Comparison of ENCODE assay signal across 18 mouse cellular contexts in genomic region chr5:129064186-129064585, GRCm38 (mm10). TPM values are rescaled to one million over a fixed set of nuclear protein-coding genes. Genes with fewer than 3 reads are reported as not detected.
DNase-seq lines count a peak whose midpoint lies in the region; ATAC-seq lines count a peak whose summit lies in the region.
"Had no signal": no experiment of that assay in that cellular context is flagged by ENCODE, and none has a peak within 500 bp of the region (broad histone marks: within the 10 kb centered on the region; RNA-seq: fewer than 3 reads in every experiment).

No protein-coding gene starts in this region.

- peaks cover 3% of the 10 kb centered on the region; the same call in 1 of the 2 replicates for H3K27me3 ChIP-seq in hindbrain, embryonic 11.5 days (ENCODE audit: control insufficient read depth, insufficient read depth, low read length)
- H3K27me3 ChIP-seq in hindbrain, embryonic 14.5 days (ENCODE audit: control insufficient read depth, insufficient read depth, low read length), result no peaks in the 10 kb centered on the region
- no peaks in the 10 kb centered on the region for H3K27me3 ChIP-seq in midbrain, embryonic 11.5 days (ENCODE audit: control insufficient read depth, insufficient read depth, low read length)
- peaks cover 24% of the 10 kb centered on the region for H3K27me3 ChIP-seq in midbrain, embryonic 10.5 days (ENCODE audit: low read depth, poor library complexity, severe bottlenecking)
- peaks cover 12% of the 10 kb centered on the region for H3K27me3 ChIP-seq in forebrain, embryonic 13.5 days
- H3K27me3 ChIP-seq: hindbrain, embryonic 15.5 days; intestine, embryonic 15.5 days had no signal

- H3K9ac ChIP-seq in hindbrain, embryonic 11.5 days (ENCODE audit: low read depth, low read length), result no peak overlapping the region
- no peak overlapping the region for H3K9ac ChIP-seq in hindbrain, embryonic 14.5 days
- no peak overlapping the region for H3K9ac ChIP-seq in midbrain, embryonic 11.5 days (ENCODE audit: low read length)
- H3K9ac ChIP-seq in forebrain, embryonic 13.5 days, result no peak overlapping the region
- H3K9ac ChIP-seq: hindbrain, embryonic 15.5 days; intestine, embryonic 15.5 days had no signal

- no peak for ATAC-seq in hindbrain, embryonic 11.5 days (ENCODE audit: low FRiP score)
- ATAC-seq in hindbrain, embryonic 14.5 days (ENCODE audit: low FRiP score), result no peak
- no peak for ATAC-seq in midbrain, embryonic 11.5 days (ENCODE audit: low FRiP score)
- ATAC-seq in forebrain, embryonic 13.5 days, result no peak

- 71% methylated on average over 11 of the region's 11 CpGs for WGBS in hindbrain, embryonic 11.5 days
- WGBS in hindbrain, embryonic 14.5 days, result 64% methylated on average over 11 of the region's 11 CpGs
- WGBS in midbrain, embryonic 11.5 days, result 82% methylated on average over 11 of the region's 11 CpGs
- 79% methylated on average over 11 of the region's 11 CpGs for WGBS in midbrain, embryonic 10.5 days
- WGBS in forebrain, embryonic 13.5 days, result 85% methylated on average over 11 of the region's 11 CpGs

- DNase-seq in hindbrain, embryonic 11.5 days (ENCODE audit: low spot score), result peak; percentile 17
- DNase-seq in hindbrain, embryonic 14.5 days (ENCODE audit: low spot score), result no peak
- peak; percentile 70 for DNase-seq in midbrain, embryonic 11.5 days (ENCODE audit: low spot score, missing footprints)
- DNase-seq in midbrain, embryonic 10.5 days (ENCODE audit: low spot score), result no peak
- DNase-seq in MN1 (ENCODE audit: low spot score), result peak; percentile 52
- DNase-seq: adrenal gland, adult 2 months; adrenal gland, postnatal 14 days; cerebellum, adult 11 months; cerebellum, adult 2 months; cerebellum, adult 9-11 months; cerebellum, postnatal 25 days; embryo, embryonic 11 days; gastrocnemius, postnatal 14 days; kidney, adult 11 months had no signal

- H3K4me3 ChIP-seq in hindbrain, embryonic 11.5 days (ENCODE audit: low read depth, low read length), result no peak overlapping the region
- no peak overlapping the region for H3K4me3 ChIP-seq in hindbrain, embryonic 14.5 days (replicated peaks; ENCODE audit: low read length)
- H3K4me3 ChIP-seq in midbrain, embryonic 11.5 days (ENCODE audit: low read depth, low read length), result no peak overlapping the region
- no peak overlapping the region for H3K4me3 ChIP-seq in midbrain, embryonic 10.5 days
- H3K4me3 ChIP-seq in forebrain, embryonic 13.5 days, result no peak overlapping the region

- no peaks in the 10 kb centered on the region for H3K36me3 ChIP-seq in hindbrain, embryonic 11.5 days (ENCODE audit: control insufficient read depth, insufficient read depth, low read length)
- no peaks in the 10 kb centered on the region for H3K36me3 ChIP-seq in hindbrain, embryonic 14.5 days (replicated peaks; ENCODE audit: control insufficient read depth, insufficient read depth)
- H3K36me3 ChIP-seq in midbrain, embryonic 11.5 days (ENCODE audit: control insufficient read depth, insufficient read depth, low read length), result no peaks in the 10 kb centered on the region
- no peaks in the 10 kb centered on the region for H3K36me3 ChIP-seq in midbrain, embryonic 10.5 days
- no peaks in the 10 kb centered on the region for H3K36me3 ChIP-seq in forebrain, embryonic 13.5 days (ENCODE audit: poor library complexity, severe bottlenecking)
- H3K36me3 ChIP-seq: hindbrain, embryonic 15.5 days; intestine, embryonic 15.5 days had no signal

- H3K4me2 ChIP-seq in hindbrain, embryonic 11.5 days (replicated peaks; ENCODE audit: low read depth, low read length), result no peak overlapping the region
- no peak overlapping the region for H3K4me2 ChIP-seq in hindbrain, embryonic 14.5 days (replicated peaks)
- no peak overlapping the region for H3K4me2 ChIP-seq in midbrain, embryonic 11.5 days
- no peak overlapping the region for H3K4me2 ChIP-seq in forebrain, embryonic 13.5 days

- H3K9me3 ChIP-seq in hindbrain, embryonic 11.5 days (ENCODE audit: control insufficient read depth, low read length), result no peaks in the 10 kb centered on the region
- H3K9me3 ChIP-seq in hindbrain, embryonic 14.5 days (ENCODE audit: control insufficient read depth, low read length), result no peaks in the 10 kb centered on the region
- no peaks in the 10 kb centered on the region for H3K9me3 ChIP-seq in midbrain, embryonic 11.5 days (ENCODE audit: control insufficient read depth, low read length)
- H3K9me3 ChIP-seq in midbrain, embryonic 10.5 days (replicated peaks), result no peaks in the 10 kb centered on the region
- no peaks in the 10 kb centered on the region for H3K9me3 ChIP-seq in forebrain, embryonic 13.5 days (replicated peaks)
- H3K9me3 ChIP-seq: hindbrain, embryonic 15.5 days; intestine, embryonic 15.5 days had no signal

- no peaks in the 10 kb centered on the region for H3K4me1 ChIP-seq in hindbrain, embryonic 11.5 days (replicated peaks; ENCODE audit: control insufficient read depth, insufficient read depth, low read length)
- H3K4me1 ChIP-seq in hindbrain, embryonic 14.5 days (replicated peaks; ENCODE audit: control insufficient read depth, insufficient read depth, low read length), result 0 out of 2 replicates have a peak, but pooled peaks cover 3% of the 10 kb centered on the region
- peaks cover 6% of the 10 kb centered on the region; the same call in 1 of the 2 replicates for H3K4me1 ChIP-seq in midbrain, embryonic 11.5 days (ENCODE audit: control insufficient read depth, insufficient read depth, low read length)
- peaks cover 14% of the 10 kb centered on the region for H3K4me1 ChIP-seq in midbrain, embryonic 10.5 days
- peaks cover 11% of the 10 kb centered on the region for H3K4me1 ChIP-seq in forebrain, embryonic 13.5 days

- no peak overlapping the region for H3K27ac ChIP-seq in hindbrain, embryonic 11.5 days (ENCODE audit: low read depth, low read length)
- H3K27ac ChIP-seq in hindbrain, embryonic 14.5 days, result no peak overlapping the region
- no peak overlapping the region for H3K27ac ChIP-seq in midbrain, embryonic 11.5 days (ENCODE audit: low read depth, low read length)
- no peak overlapping the region for H3K27ac ChIP-seq in midbrain, embryonic 10.5 days (replicated peaks)
- no peak overlapping the region for H3K27ac ChIP-seq in forebrain, embryonic 13.5 days
- H3K27ac ChIP-seq: hindbrain, embryonic 15.5 days; intestine, embryonic 15.5 days had no signal

RNA-seq across cellular contexts. Expression of gene Adgrd1, which starts 32.4 kb away (rescaled TPM):
- 0.05 and 0.20 TPM in 2 replicates for polyA plus RNA-seq in hindbrain, embryonic 11.5 days (2014; fragmentation: Nextera tagmentation; extraction: Ambion mirVana)
- polyA plus RNA-seq in hindbrain, embryonic 14.5 days (2014; fragmentation: Nextera tagmentation; extraction: Ambion mirVana), result 0.12 and 0.18 TPM in 2 replicates
- polyA plus RNA-seq in midbrain, embryonic 11.5 days (2014; fragmentation: Nextera tagmentation; extraction: Ambion mirVana), result 0.07 and 0.15 TPM in 2 replicates
- polyA plus RNA-seq in midbrain, embryonic 10.5 days (2016; fragmentation: Nextera tagmentation; extraction: Ambion mirVana), result 0.09 and 0.16 TPM in 2 replicates
- polyA plus RNA-seq in forebrain, embryonic 13.5 days (2015; fragmentation: Nextera tagmentation; extraction: Ambion mirVana), result 0.05 and 0.09 TPM in 2 replicates
- polyA plus RNA-seq: forebrain, embryonic 11.5 days had no signal

RNA-seq across cellular contexts. Expression of gene Ran, which starts 44.3 kb away (rescaled TPM):
- polyA plus RNA-seq in hindbrain, embryonic 11.5 days (2014; fragmentation: Nextera tagmentation; extraction: Ambion mirVana), result 799 and 828 TPM in 2 replicates
- 343 and 359 TPM in 2 replicates for polyA plus RNA-seq in hindbrain, embryonic 14.5 days (2014; fragmentation: Nextera tagmentation; extraction: Ambion mirVana)
- polyA plus RNA-seq in midbrain, embryonic 11.5 days (2014; fragmentation: Nextera tagmentation; extraction: Ambion mirVana), result 948 and 951 TPM in 2 replicates
- 965 and 1,091 TPM in 2 replicates for polyA plus RNA-seq in midbrain, embryonic 10.5 days (2016; fragmentation: Nextera tagmentation; extraction: Ambion mirVana)
- 746 and 789 TPM in 2 replicates for polyA plus RNA-seq in forebrain, embryonic 13.5 days (2015; fragmentation: Nextera tagmentation; extraction: Ambion mirVana)

RNA-seq across cellular contexts. Expression of gene Stx2, which starts 55.8 kb away (rescaled TPM):
- polyA plus RNA-seq in hindbrain, embryonic 11.5 days (2014; fragmentation: Nextera tagmentation; extraction: Ambion mirVana), result 25.1 and 31.0 TPM in 2 replicates
- 15.0 and 15.2 TPM in 2 replicates for polyA plus RNA-seq in hindbrain, embryonic 14.5 days (2014; fragmentation: Nextera tagmentation; extraction: Ambion mirVana)
- 26.0 and 27.6 TPM in 2 replicates for polyA plus RNA-seq in midbrain, embryonic 11.5 days (2014; fragmentation: Nextera tagmentation; extraction: Ambion mirVana)
- 26.5 and 26.6 TPM in 2 replicates for polyA plus RNA-seq in midbrain, embryonic 10.5 days (2016; fragmentation: Nextera tagmentation; extraction: Ambion mirVana)
- 17.1 and 18.1 TPM in 2 replicates for polyA plus RNA-seq in forebrain, embryonic 13.5 days (2015; fragmentation: Nextera tagmentation; extraction: Ambion mirVana)

Comparison
In these comparisons a context has a peak if more than half of its experiments do, and no peak if none do; other contexts are left out.
1. DNase-seq: peak in hindbrain, embryonic 11.5 days (single experiment), midbrain, embryonic 11.5 days (single experiment) and MN1 (single experiment); none in hindbrain, embryonic 14.5 days (single experiment) and midbrain, embryonic 10.5 days (single experiment).